Mouse (Mus musculus) CD4-positive, CD25-positive, alpha-beta regulatory T cell, adult 2 months (primary cell): ENCODE results near the gene Ptprb.

Source experiments
- DNase-seq: peaks from one replicate; pipeline ENCODE4 v3.0.0-alpha.2; 2012; ENCODE audit warnings: low read depth, low spot score

Gene Ptprb

GRCm38 (mm10) chr10:116296439-116296838 is 21.1 kb downstream of the Ptprb start:
- DNase-seq = no peak

GRCm38 (mm10) chr10:116297854-116298253 is 22.5 kb downstream of the Ptprb start:
- no peak for DNase-seq

- no peak for DNase-seq
Measured at GRCm38 (mm10) chr10:116300824-116301223, 25.5 kb downstream of the Ptprb start.

GRCm38 (mm10) chr10:116301258-116301657 is 25.9 kb downstream of the Ptprb start:
- no peak for DNase-seq

- DNase-seq = no peak
Measured at GRCm38 (mm10) chr10:116304355-116304754, 29.0 kb downstream of the Ptprb start.

- no peak for DNase-seq
Measured at GRCm38 (mm10) chr10:116309460-116309859, 34.1 kb downstream of the Ptprb start.

- DNase-seq = no peak
Measured at GRCm38 (mm10) chr10:116310516-116311210, 35.3 kb downstream of the Ptprb start.

- DNase-seq = peak; percentile 61
Measured at GRCm38 (mm10) chr10:116319246-116319645, 43.9 kb downstream of the Ptprb start.

- no peak for DNase-seq
Measured at GRCm38 (mm10) chr10:116329086-116329485, 53.8 kb downstream of the Ptprb start.

GRCm38 (mm10) chr10:116330458-116330857 is 55.1 kb downstream of the Ptprb start:
- DNase-seq = peak; percentile 85

GRCm38 (mm10) chr10:116330961-116331510 is 55.7 kb downstream of the Ptprb start:
- no peak for DNase-seq

- no peak for DNase-seq
Measured at GRCm38 (mm10) chr10:116333666-116334065, 58.3 kb downstream of the Ptprb start.

- no peak for DNase-seq
Measured at GRCm38 (mm10) chr10:116334120-116334519, 58.8 kb downstream of the Ptprb start.

- DNase-seq = no peak
Measured at GRCm38 (mm10) chr10:116335328-116335727, 60.0 kb downstream of the Ptprb start.

- no peak for DNase-seq
Measured at GRCm38 (mm10) chr10:116341194-116341593, 65.9 kb downstream of the Ptprb start.

- no peak for DNase-seq
Measured at GRCm38 (mm10) chr10:116346618-116347184, 71.4 kb downstream of the Ptprb start.

- DNase-seq = no peak
Measured at GRCm38 (mm10) chr10:116349004-116349403, 73.7 kb downstream of the Ptprb start.

GRCm38 (mm10) chr10:116350532-116350931 is 75.2 kb downstream of the Ptprb start:
- no peak for DNase-seq

GRCm38 (mm10) chr10:116354372-116354771 is 79.0 kb downstream of the Ptprb start:
- DNase-seq = no peak

GRCm38 (mm10) chr10:116362181-116362580 is 86.9 kb downstream of the Ptprb start:
- no peak for DNase-seq

GRCm38 (mm10) chr10:116362645-116363044 is 87.3 kb downstream of the Ptprb start:
- no peak for DNase-seq

GRCm38 (mm10) chr10:116364759-116365158 is 89.4 kb downstream of the Ptprb start:
- no peak for DNase-seq
